Mouse (Mus musculus) limb, embryonic 14.5 days (tissue): ENCODE results near the gene Dvl1. TPM values are rescaled to one million over a fixed set of nuclear protein-coding genes. Genes with fewer than 3 reads are reported as not detected.

Source experiments
- ATAC-seq: fragments of 200-750 bp; cut with Nextera tagmentation; 2 replicates; pipeline ENCODE4 v1.8.0; 2017; ENCODE audit warnings: low read depth, moderate number of reproducible peaks, moderate TSS enrichment; ENCODE audit not compliant: low FRiP score
- DNase-seq: peaks from one replicate; pipeline ENCODE4 v3.0.0-alpha.2; 2015; ENCODE audit warnings: low spot score
- H3K27ac ChIP-seq: fragments of 300-500 bp; sonication (generic); replicated peaks from 2 replicates; pipeline ENCODE4 v1.5.1; 2014; ENCODE audit warnings: low read depth, mild to moderate bottlenecking, low read length, moderate library complexity, mixed read lengths
- H3K27me3 ChIP-seq: fragments of 300-500 bp; sonication (generic); 2 replicates; pipeline ENCODE4 v1.6.1; 2014; ENCODE audit warnings: low read length, mixed read lengths; ENCODE audit not compliant: control insufficient read depth, insufficient read depth
- H3K36me3 ChIP-seq: fragments of 300-500 bp; sonication (generic); 2 replicates; pipeline ENCODE4 v1.6.1; 2014; ENCODE audit warnings: mild to moderate bottlenecking, low read length, moderate library complexity, mixed read lengths; ENCODE audit not compliant: control insufficient read depth, insufficient read depth
- H3K4me1 ChIP-seq: fragments of 300-500 bp; sonication (generic); 2 replicates; pipeline ENCODE4 v1.6.1; 2014; ENCODE audit warnings: antibody characterized with exemption, low read length, mixed read lengths; ENCODE audit not compliant: control insufficient read depth, insufficient read depth
- H3K4me2 ChIP-seq: fragments of 300-500 bp; sonication (generic); replicated peaks from 2 replicates; pipeline ENCODE4 v1.6.1; 2014; ENCODE audit warnings: low read depth, mild to moderate bottlenecking, low read length, moderate library complexity; ENCODE audit not compliant: severe bottlenecking
- H3K4me3 ChIP-seq: fragments of 300-500 bp; sonication (generic); replicated peaks from 2 replicates; pipeline ENCODE4 v1.5.1; 2014; ENCODE audit warnings: low read length
- H3K9ac ChIP-seq: fragments of 300-500 bp; sonication (generic); 2 replicates; pipeline ENCODE4 v1.6.1; 2014; ENCODE audit warnings: mild to moderate bottlenecking, low read depth, low read length, moderate library complexity; ENCODE audit not compliant: severe bottlenecking
- H3K9me3 ChIP-seq: fragments of 300-500 bp; sonication (generic); 2 replicates; pipeline ENCODE4 v1.6.1; 2016; ENCODE audit warnings: low read length; ENCODE audit not compliant: control insufficient read depth
- POLR2A ChIP-seq: fragments of 200-500 bp; IDR thresholded peaks from 2 replicates; pipeline ENCODE4 v1.8.0; 2012; ENCODE audit warnings: inconsistent platforms, mild to moderate bottlenecking, moderate library complexity, borderline replicate concordance; ENCODE audit not compliant: insufficient read depth, insufficient read length; ENCODE audit errors: extremely low read depth
- WGBS: fragments of 180-500 bp; shearing (Covaris S2); extraction: QIAGEN DNeasy Blood & Tissue Kit; methylation state at CpG from one replicate; pipeline ENCODE4 v1.1.7; 2014; 5-methylcytosine and 5-hydroxymethylcytosine counted together
- polyA plus RNA-seq, 2 experiments: library from polyadenylated mRNA; depleted of rRNA in 1 of 2; stranded (reverse) in 1 of 2; unstranded in 1 of 2; fragments of >200 nt; fragmentation: Nextera tagmentation in 1 of 2; extraction: Ambion mirVana in 1 of 2; gene quantifications; 2 replicates each; pipeline versions ENCODE4 v1.2.1 to v1.2.3; 2012 to 2014

Dvl1 gene
- polyA plus RNA-seq, 2 experiments = 17.4 to 92.9 TPM

DNA sequence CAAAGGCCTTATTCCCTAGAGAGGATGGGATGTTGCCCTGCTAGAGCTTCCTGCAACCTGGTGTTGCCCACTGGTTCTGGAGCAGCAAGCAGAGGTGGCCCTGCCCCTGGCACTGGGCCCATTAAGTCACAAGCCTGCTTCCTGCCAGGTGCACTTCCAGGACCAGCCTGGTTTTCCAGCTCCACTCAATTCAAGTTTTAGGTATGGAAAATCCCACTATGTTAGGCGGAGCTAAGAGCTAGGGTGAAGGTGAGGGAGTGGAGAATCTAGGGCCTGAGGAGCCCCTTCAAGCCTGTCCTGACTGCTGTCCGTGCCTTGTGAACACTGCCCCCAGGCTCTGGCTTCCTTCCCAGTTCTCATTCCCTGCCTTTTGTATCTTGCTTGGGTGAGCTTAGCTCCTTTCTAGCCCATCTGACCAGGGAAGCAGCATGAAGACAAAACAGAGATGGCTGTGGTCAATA is 4.8 kb downstream of the Dvl1 start:
- Histone ChIP-seq H3K4me1 (peaks cover 12% of the 10 kb centered on the region; the same call in 1 of the 2 replicates), H3K27ac (no peak overlapping the region), H3K4me3 (no peak overlapping the region), H3K9ac (no peak overlapping the region), H3K36me3 (peaks cover 26% of the 10 kb centered on the region), H3K27me3 (no peaks in the 10 kb centered on the region), H3K9me3 (no peaks in the 10 kb centered on the region), H3K4me2 (no peak overlapping the region)
- no peak for DNase-seq
- ATAC-seq = no peak
- 75% methylated on average over 2 of the region's 2 CpGs for WGBS
- TF ChIP-seq POLR2A = no peak

DNA sequence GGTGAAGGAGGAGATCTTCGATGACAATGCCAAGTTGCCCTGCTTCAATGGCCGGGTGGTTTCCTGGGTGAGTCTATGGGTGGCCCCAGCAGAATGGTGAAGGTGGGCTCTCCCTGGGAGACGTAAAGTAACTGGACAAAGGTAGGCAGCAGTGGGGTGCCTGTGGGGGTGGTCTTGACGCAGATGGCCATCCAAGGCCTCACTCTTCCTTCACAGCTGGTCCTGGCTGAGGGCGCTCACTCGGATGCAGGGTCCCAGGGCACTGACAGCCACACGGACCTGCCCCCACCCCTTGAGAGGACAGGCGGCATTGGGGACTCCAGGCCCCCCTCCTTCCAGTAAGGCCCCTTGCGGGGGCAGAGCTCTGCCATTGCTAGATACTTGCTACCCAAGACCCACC is 6.2 kb downstream of the Dvl1 start:
- Histone ChIP-seq H3K9ac (no peak overlapping the region), H3K9me3 (no peaks in the 10 kb centered on the region), H3K4me2 (no peak overlapping the region), H3K36me3 (peaks cover 39% of the 10 kb centered on the region), H3K4me1 (peaks cover 6% of the 10 kb centered on the region; the same call in 1 of the 2 replicates), H3K27ac (no peak overlapping the region), H3K4me3 (no peak overlapping the region), H3K27me3 (no peaks in the 10 kb centered on the region)
- no peak for ATAC-seq
- TF ChIP-seq POLR2A = no peak
- 90% methylated on average over 9 of the region's 9 CpGs for WGBS
- DNase-seq = no peak

DNA sequence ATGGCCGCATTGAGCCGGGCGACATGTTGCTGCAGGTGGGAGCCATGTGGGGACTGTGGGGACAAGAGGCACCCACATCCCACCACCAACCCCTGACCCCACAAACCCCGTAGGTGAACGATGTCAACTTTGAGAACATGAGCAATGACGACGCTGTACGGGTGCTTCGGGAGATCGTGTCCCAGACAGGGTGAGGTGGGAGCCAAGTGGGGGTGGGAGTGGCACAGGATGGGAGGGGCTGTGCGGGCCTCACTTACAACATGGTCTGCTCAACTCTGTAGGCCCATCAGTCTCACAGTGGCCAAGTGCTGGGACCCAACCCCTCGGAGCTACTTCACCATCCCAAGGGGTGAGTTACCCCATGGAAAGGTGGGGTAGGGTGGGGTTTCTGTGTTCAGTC is 7.8 kb downstream of the Dvl1 start:
- H3K36me3 ChIP-seq = peaks cover 44% of the 10 kb centered on the region
- no peak for ATAC-seq
- H3K4me3 ChIP-seq = no peak overlapping the region
- H3K9ac ChIP-seq = no peak overlapping the region
- no peaks in the 10 kb centered on the region for H3K9me3 ChIP-seq
- TF ChIP-seq POLR2A = no peak
- H3K4me1 ChIP-seq = no peaks in the 10 kb centered on the region
- 95% methylated on average over 11 of the region's 12 CpGs for WGBS
- no peak overlapping the region for H3K27ac ChIP-seq
- no peak for DNase-seq
- no peaks in the 10 kb centered on the region for H3K27me3 ChIP-seq
- H3K4me2 ChIP-seq = no peak overlapping the region

DNA sequence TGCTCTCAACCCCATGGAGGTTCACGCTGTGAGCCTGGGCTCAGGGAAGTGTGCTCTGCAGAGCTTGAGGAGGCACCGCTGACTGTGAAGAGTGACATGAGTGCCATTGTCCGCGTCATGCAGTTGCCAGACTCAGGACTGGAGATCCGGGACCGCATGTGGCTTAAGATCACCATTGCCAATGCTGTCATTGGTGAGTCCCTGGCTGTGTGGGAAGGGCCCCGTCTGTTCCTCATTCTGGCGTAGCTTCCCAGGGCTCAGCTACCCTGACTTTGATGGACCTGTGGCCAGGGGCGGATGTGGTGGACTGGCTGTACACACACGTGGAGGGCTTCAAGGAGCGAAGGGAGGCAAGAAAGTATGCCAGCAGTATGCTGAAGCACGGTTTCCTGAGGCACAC is 8.9 kb downstream of the Dvl1 start:
- TF ChIP-seq POLR2A = no peak
- H3K9me3 ChIP-seq = no peaks in the 10 kb centered on the region
- DNase-seq (no peak), ATAC-seq (no peak)
- no peak overlapping the region for H3K4me3 ChIP-seq
- H3K36me3 ChIP-seq = peaks cover 49% of the 10 kb centered on the region
- 93% methylated on average over 12 of the region's 12 CpGs for WGBS
- no peak overlapping the region for H3K4me2 ChIP-seq
- H3K27ac ChIP-seq = no peak overlapping the region
- H3K4me1 ChIP-seq = no peaks in the 10 kb centered on the region
- H3K27me3 ChIP-seq = no peaks in the 10 kb centered on the region
- H3K9ac ChIP-seq = no peak overlapping the region

DNA sequence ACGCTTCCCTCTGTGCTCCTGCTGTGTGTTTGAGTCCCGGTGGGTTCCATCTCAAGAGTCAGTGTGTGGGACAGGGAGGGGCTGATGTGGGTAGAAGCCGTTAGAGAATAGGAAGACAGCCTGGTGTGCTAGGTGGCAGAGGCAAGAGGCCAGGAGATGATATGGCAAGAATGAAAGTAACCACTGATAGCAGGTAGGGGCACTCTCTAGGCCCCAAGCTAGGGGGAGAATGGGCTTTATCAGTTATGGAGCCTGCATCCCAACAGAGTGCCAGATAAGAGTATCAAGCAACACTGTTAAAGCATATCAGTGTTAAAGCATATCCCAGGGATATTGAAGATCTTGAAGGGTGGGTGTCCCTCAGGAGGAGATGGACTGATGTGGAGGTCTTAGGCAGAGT is 9.7 kb downstream of the Dvl1 start:
- DNase-seq (no peak), ATAC-seq (no peak)
- WGBS = 82% methylated on average over 3 of the region's 3 CpGs
- H3K4me1 ChIP-seq = no peaks in the 10 kb centered on the region
- TF ChIP-seq POLR2A = no peak
- H3K36me3 ChIP-seq = peaks cover 53% of the 10 kb centered on the region
- no peak overlapping the region for H3K27ac ChIP-seq
- no peaks in the 10 kb centered on the region for H3K9me3 ChIP-seq
- H3K4me2 ChIP-seq = no peak overlapping the region
- no peak overlapping the region for H3K9ac ChIP-seq
- H3K4me3 ChIP-seq = no peak overlapping the region
- H3K27me3 ChIP-seq = no peaks in the 10 kb centered on the region

DNA sequence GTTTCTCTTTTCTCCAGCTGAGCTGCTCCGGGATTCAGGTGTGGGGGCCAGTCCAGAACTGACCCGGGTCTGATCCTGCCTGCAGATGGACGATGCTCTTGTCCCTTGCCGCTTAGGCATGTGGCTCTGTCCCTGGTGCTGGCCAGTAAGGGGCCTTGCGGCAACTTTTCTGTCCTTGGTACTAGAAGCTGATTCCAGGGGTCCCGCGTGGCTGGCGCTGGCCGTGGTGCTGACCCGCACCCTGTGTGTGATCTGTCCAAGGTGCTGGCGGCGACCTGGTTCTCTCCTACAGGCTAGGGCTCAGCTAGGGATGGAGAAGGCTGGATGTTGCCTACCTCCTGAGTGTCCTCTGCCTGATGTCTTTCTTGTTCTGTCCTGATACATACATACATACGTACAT is 12.1 kb downstream of the Dvl1 start:
- no peak overlapping the region for H3K9ac ChIP-seq
- peak; percentile 75 for DNase-seq
- no peak overlapping the region for H3K27ac ChIP-seq
- no peaks in the 10 kb centered on the region for H3K27me3 ChIP-seq
- H3K9me3 ChIP-seq = no peaks in the 10 kb centered on the region
- no peak for TF ChIP-seq POLR2A
- peaks cover 47% of the 10 kb centered on the region for H3K36me3 ChIP-seq
- no peaks in the 10 kb centered on the region for H3K4me1 ChIP-seq
- WGBS = 14% methylated on average over 13 of the region's 13 CpGs
- H3K4me2 ChIP-seq = no peak overlapping the region
- H3K4me3 ChIP-seq = no peak overlapping the region
- peak; percentile 32; the same call in 1 of the 2 replicates for ATAC-seq
